Mouse (Mus musculus): ENCODE results near the gene Relt. TPM values are rescaled to one million over a fixed set of nuclear protein-coding genes. Genes with fewer than 3 reads are reported as not detected.
A peak's percentile ranks its signal among the peaks of the same experiment; 100 is the strongest.

The Relt gene
- polyA plus RNA-seq, 1 experiment from 2014 or later: 1.0 TPM

DNA sequence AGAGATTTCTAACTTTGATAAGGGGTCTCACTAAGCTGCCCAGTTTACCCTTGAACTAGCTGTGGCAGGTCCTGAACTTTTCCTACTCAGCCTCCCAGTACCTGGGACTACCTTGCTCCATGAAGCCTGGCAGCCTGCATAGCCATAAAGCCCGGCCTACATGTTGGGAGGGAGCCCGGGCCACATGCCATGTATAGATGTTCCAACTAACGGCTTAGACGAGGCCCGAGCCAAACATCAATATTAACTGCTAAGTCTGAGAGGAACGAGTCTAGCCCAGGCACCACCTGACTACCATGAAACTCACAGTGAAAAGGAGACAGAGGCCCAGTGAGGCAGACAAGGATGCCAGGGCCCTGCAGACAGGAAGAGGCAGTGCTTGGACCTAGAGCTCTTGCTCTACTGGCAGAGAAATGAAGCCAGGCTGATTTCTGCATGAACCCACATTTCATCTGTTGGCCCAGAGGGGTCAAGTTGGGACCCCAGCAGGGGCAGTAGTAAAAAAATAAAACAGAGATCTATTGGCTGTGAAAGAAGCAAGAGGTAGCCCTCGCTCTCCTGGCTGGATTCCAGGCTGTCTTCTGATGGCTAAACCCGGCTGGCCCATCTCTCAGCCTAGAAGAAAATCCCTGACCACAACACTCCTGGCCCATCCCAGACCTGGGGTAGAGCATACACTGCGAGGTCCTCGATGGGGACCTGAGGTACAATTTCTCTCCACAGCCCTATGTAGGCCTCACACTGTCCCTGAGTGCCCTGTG lies 43.0 kb upstream of the Relt start:
- Histone ChIP-seq H3K4me3 (ENCODE audit: low read depth, low read length) (no peak overlapping the region), H3K27ac (ENCODE audit: low read depth, low read length) (no peak overlapping the region), H3K9ac (ENCODE audit: low read depth, low read length) (no peak overlapping the region), H3K4me1 (replicated peaks; ENCODE audit: control insufficient read depth, insufficient read depth, low read length) (0 out of 2 replicates have a peak, but pooled peaks cover 5% of the 10 kb centered on the region), H3K4me2 (replicated peaks; ENCODE audit: low read depth) (no peak overlapping the region), H3K27me3 (replicated peaks; ENCODE audit: control insufficient read depth, insufficient read depth, low read length) (no peaks in the 10 kb centered on the region), H3K9me3 (ENCODE audit: control insufficient read depth) (no peaks in the 10 kb centered on the region), H3K36me3 (ENCODE audit: control insufficient read depth, insufficient read depth) (no peaks in the 10 kb centered on the region)
- no peak for ATAC-seq
- 86% methylated on average over 10 of the region's 10 CpGs for WGBS
- no peak for TF ChIP-seq CTCF (IDR thresholded peaks at IDR 0.05; ENCODE audit: low read depth)

DNA sequence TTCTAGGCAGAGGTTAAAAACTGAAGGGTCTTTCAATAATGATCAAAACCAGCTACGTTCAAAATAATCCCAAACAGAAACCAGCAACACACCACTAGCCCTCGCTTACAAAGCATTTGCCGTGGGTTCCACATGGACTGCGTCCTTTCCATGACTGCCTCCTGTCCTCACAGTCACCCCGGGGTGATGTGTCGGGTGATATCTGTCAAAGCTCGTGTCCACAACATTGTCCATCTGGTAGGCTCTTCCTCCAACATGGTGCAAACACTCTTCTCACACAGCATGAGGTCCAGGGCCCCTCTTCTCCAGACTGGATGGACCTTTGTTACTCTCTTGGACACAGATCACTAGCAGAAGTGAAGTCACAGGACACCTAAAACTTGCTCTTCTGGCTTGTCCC lies 41.8 kb upstream of the Relt start:
- Histone ChIP-seq H3K36me3 (ENCODE audit: control insufficient read depth, insufficient read depth) (no peaks in the 10 kb centered on the region), H3K4me2 (replicated peaks; ENCODE audit: low read depth) (no peak overlapping the region), H3K9ac (ENCODE audit: low read depth, low read length) (no peak overlapping the region), H3K27ac (ENCODE audit: low read depth, low read length) (no peak overlapping the region), H3K27me3 (replicated peaks; ENCODE audit: control insufficient read depth, insufficient read depth, low read length) (no peaks in the 10 kb centered on the region), H3K4me3 (ENCODE audit: low read depth, low read length) (no peak overlapping the region), H3K9me3 (ENCODE audit: control insufficient read depth) (no peaks in the 10 kb centered on the region), H3K4me1 (replicated peaks; ENCODE audit: control insufficient read depth, insufficient read depth, low read length) (no peaks in the 10 kb centered on the region)
- ATAC-seq: no peak
- WGBS: 77% methylated on average over 7 of the region's 7 CpGs
- TF ChIP-seq CTCF (IDR thresholded peaks at IDR 0.05; ENCODE audit: low read depth): no peak

DNA sequence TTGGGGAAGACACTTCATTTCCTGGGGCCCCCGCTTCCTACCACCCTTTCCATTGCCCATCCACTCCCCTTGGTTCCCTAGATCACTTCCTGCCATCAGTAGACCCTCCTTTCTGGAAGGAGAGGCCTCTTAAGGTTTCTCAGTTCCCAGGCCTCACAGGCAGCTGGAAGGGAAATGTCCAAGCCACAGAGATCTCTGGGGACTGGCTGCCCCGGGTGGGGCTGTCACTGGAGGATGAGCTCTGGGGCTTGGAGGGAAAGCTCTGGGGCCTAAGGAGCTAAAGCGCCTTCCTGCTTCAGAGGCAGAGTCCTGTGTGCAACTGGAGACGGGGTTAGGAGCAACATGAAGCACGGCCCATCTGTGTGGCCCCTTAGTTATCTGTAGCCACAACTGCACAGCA lies 41.4 kb upstream of the Relt start:
- Histone ChIP-seq H3K9me3 (ENCODE audit: control insufficient read depth) (no peaks in the 10 kb centered on the region), H3K36me3 (ENCODE audit: control insufficient read depth, insufficient read depth) (no peaks in the 10 kb centered on the region), H3K9ac (ENCODE audit: low read depth, low read length) (no peak overlapping the region), H3K4me1 (replicated peaks; ENCODE audit: control insufficient read depth, insufficient read depth, low read length) (no peaks in the 10 kb centered on the region), H3K4me2 (replicated peaks; ENCODE audit: low read depth) (no peak overlapping the region), H3K27me3 (replicated peaks; ENCODE audit: control insufficient read depth, insufficient read depth, low read length) (no peaks in the 10 kb centered on the region), H3K27ac (ENCODE audit: low read depth, low read length) (no peak overlapping the region), H3K4me3 (ENCODE audit: low read depth, low read length) (no peak overlapping the region)
- ATAC-seq: no peak
- no peak for TF ChIP-seq CTCF (IDR thresholded peaks at IDR 0.05; ENCODE audit: low read depth)
- WGBS: 81% methylated on average over 5 of the region's 5 CpGs

DNA sequence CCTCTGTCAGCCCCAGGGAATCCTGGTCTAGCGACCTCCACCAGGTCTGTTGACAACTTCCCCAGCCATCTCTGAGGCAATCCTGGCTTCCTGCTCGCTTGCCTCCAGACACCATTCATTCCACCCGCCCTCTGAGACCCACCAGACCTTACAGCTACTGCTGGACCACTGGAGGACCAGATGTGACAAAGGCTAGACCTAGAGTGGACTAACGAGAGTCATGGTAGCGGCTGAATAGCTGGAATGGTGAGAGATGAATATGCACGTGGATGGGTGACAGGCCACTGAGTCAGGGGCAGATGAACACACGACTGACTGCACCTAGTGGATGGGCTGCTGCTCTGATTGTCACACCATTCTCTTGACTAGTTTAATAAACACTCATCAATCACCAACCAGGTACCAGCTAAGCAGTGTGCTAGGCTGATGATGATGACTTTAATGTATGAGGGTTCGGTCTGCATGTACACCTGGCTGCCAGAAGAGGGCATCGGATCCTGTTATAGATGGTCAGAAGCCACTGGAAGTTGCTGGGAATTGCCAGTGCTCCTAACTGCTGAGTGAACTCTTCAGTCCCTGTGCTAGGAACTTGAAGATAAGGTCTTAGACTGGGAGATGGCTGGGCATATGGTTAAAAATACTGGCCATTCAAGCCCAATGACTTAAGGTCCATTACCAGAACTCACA lies 39.3 kb upstream of the Relt start:
- H3K27me3 ChIP-seq (replicated peaks; ENCODE audit: control insufficient read depth, insufficient read depth, low read length): no peaks in the 10 kb centered on the region
- no peaks in the 10 kb centered on the region for H3K36me3 ChIP-seq (ENCODE audit: control insufficient read depth, insufficient read depth)
- 83% methylated on average over 9 of the region's 9 CpGs for WGBS
- no peak overlapping the region for H3K4me3 ChIP-seq (ENCODE audit: low read depth, low read length)
- no peak overlapping the region for H3K9ac ChIP-seq (ENCODE audit: low read depth, low read length)
- no peak overlapping the region for H3K27ac ChIP-seq (ENCODE audit: low read depth, low read length)
- no peak overlapping the region for H3K4me2 ChIP-seq (replicated peaks; ENCODE audit: low read depth)
- H3K4me1 ChIP-seq (replicated peaks; ENCODE audit: control insufficient read depth, insufficient read depth, low read length): no peaks in the 10 kb centered on the region
- peak; percentile 75 for TF ChIP-seq CTCF (IDR thresholded peaks at IDR 0.05; ENCODE audit: low read depth)
- H3K9me3 ChIP-seq (ENCODE audit: control insufficient read depth): no peaks in the 10 kb centered on the region
- ATAC-seq: peak; percentile 13; the same call in 1 of the 2 replicates

DNA sequence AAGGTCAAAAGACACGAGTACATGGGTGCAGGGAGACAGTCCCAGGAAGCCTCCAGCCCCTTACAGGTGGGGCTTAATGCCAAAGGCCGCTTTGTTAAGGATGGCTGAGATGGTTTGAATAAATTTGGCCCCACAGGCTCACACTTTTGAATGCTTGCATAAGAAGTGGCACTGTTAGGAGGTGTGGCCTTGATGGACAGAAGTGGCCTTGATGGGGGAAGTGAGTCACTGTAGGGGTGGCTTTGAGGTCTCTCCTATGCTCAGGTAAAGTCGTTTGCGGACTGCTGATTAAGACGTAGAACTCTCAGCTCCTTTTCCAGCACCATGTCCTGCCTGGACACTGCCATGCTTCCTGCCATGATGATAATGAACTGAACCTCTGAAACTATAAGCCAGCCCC lies 34.6 kb upstream of the Relt start:
- 0 out of 2 replicates have a peak, but pooled peaks cover 7% of the 10 kb centered on the region for H3K4me1 ChIP-seq (replicated peaks; ENCODE audit: control insufficient read depth, insufficient read depth, low read length)
- H3K36me3 ChIP-seq (ENCODE audit: control insufficient read depth, insufficient read depth): no peaks in the 10 kb centered on the region
- no peak overlapping the region for H3K9ac ChIP-seq (ENCODE audit: low read depth, low read length)
- no peaks in the 10 kb centered on the region for H3K9me3 ChIP-seq (ENCODE audit: control insufficient read depth)
- H3K27ac ChIP-seq (ENCODE audit: low read depth, low read length): no peak overlapping the region
- no peak for TF ChIP-seq CTCF (IDR thresholded peaks at IDR 0.05; ENCODE audit: low read depth)
- 75% methylated on average over 5 of the region's 5 CpGs for WGBS
- no peak for ATAC-seq
- no peak overlapping the region for H3K4me3 ChIP-seq (ENCODE audit: low read depth, low read length)
- no peak overlapping the region for H3K4me2 ChIP-seq (replicated peaks; ENCODE audit: low read depth)
- H3K27me3 ChIP-seq (replicated peaks; ENCODE audit: control insufficient read depth, insufficient read depth, low read length): 0 out of 2 replicates have a peak, but pooled peaks cover 9% of the 10 kb centered on the region

DNA sequence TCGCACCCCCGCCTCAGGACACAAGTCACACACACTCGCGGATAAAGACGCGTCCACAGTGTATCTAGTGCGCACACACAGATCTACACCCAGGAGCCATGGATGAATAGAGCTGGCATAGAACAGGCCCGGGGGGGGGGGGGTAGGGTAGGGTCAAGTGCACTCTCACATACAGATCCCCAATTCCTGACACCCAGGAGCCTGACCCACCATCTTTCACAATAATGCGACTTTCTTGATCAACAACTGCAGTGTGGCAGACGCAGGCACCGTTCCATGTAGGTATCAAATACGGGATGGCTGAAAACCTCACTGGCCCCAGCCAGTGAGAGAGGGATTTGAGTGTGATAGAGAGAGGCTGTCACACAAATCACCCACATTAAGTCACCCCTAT lies 31.6 kb upstream of the Relt start:
- peaks cover 5% of the 10 kb centered on the region; the same call in 1 of the 2 replicates for H3K36me3 ChIP-seq (ENCODE audit: control insufficient read depth, insufficient read depth)
- peak overlapping the region; percentile 45 for H3K4me3 ChIP-seq (ENCODE audit: low read depth, low read length)
- no peak overlapping the region for H3K27ac ChIP-seq (ENCODE audit: low read depth, low read length)
- H3K4me1 ChIP-seq (replicated peaks; ENCODE audit: control insufficient read depth, insufficient read depth, low read length): 0 out of 2 replicates have a peak, but pooled peaks cover 7% of the 10 kb centered on the region
- TF ChIP-seq CTCF (IDR thresholded peaks at IDR 0.05; ENCODE audit: low read depth): no peak
- peak overlapping the region; percentile 91 for H3K4me2 ChIP-seq (replicated peaks; ENCODE audit: low read depth)
- WGBS: 11% methylated on average over 12 of the region's 12 CpGs
- H3K9me3 ChIP-seq (ENCODE audit: control insufficient read depth): no peaks in the 10 kb centered on the region
- ATAC-seq: peak; percentile 12; the same call in 1 of the 2 replicates
- H3K9ac ChIP-seq (ENCODE audit: low read depth, low read length): peak overlapping the region; percentile 51
- 0 out of 2 replicates have a peak, but pooled peaks cover 9% of the 10 kb centered on the region for H3K27me3 ChIP-seq (replicated peaks; ENCODE audit: control insufficient read depth, insufficient read depth, low read length)

Data from intestine, postnatal 0 days (tissue).